Mouse (Mus musculus) retina, postnatal 7 days (tissue): ENCODE data around the gene Acp2.
"Not testable (repeated sequence)": the region's sequence is repeated elsewhere in the genome, so short reads cannot be mapped to it uniquely, and the experiment has no call there.

ENCODE experiments used
- DNase-seq: peaks from one replicate; pipeline ENCODE4 v3.0.0-alpha.2; 2012; ENCODE audit warnings: low read depth, low spot score

Acp2 gene

DNA sequence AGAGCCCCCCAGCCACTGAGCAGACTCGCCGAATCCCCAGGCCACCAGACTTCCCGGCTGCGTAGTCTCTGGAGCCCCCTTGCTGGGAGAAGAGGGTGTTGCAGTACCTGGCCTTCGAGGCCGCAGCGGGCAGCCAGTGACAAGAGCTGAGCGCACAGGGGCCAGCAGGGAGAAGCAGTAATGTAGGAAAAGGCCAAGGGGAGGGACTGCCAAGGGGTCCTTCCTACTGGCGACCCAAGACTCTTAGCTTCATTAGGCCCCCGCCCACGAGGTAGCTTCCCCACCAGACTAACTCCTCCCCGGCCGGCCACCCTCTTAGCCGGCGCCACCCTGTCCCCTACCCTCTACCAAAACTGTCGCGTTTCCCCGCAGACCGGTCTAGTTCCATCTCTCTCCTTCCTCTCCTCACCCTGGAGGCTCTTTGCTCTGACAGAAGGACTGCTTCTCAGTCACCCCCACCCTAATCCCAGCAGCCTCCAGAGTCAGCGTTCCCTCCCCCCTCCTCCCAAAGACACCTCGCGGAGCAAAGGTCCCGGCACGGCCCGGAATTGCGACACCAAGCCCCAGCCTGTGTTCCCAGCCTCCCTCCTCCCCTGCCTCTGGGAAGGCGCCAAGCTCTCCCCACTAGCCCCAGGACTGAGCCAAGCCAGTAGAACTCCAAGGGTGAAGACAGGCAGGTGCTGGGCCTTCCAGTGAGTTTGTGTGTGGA lies 7.9 kb upstream of the Acp2 start:
- DNase-seq = no peak

DNA sequence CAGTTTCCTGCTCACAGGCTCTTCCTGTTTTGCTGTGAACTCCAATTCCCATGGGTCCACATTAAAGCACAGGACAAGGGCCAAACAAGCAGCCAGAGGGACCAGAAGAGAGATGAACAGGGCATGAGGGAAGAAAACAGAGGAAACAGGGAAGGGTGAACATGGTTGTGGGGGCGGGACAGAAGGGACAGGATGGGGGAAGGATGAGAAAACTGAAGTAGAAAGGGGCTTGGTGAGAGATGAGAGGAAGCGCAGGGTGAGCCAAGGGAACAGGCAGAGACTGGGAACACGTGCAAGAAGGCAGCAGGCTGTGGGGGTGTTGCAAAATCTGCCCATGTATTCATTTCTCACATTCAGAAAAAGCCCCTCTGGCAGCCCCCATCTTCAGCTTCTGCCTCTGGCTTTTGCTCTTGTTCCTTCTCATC lies 6.1 kb upstream of the Acp2 start:
- no peak for DNase-seq

DNA sequence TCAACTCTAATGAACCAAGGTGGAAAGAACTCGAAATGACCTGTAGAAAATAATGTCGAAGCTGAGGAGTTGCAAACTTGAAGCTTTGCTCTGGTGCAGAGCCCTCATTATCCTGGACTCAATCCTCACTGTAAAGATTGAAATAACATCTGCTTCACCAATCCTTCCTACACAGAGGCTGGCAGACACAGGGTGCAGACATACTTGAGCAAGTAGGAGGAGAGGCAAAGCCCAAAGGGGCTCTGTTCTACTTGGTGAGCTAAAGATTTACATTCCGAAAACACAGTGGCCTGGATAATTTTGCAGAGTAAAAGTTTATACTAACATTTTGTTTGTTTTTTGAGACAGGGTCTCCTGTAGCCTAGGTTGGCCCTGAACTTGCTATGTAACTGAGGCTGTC lies 3.8 kb upstream of the Acp2 start:
- no peak for DNase-seq

DNA sequence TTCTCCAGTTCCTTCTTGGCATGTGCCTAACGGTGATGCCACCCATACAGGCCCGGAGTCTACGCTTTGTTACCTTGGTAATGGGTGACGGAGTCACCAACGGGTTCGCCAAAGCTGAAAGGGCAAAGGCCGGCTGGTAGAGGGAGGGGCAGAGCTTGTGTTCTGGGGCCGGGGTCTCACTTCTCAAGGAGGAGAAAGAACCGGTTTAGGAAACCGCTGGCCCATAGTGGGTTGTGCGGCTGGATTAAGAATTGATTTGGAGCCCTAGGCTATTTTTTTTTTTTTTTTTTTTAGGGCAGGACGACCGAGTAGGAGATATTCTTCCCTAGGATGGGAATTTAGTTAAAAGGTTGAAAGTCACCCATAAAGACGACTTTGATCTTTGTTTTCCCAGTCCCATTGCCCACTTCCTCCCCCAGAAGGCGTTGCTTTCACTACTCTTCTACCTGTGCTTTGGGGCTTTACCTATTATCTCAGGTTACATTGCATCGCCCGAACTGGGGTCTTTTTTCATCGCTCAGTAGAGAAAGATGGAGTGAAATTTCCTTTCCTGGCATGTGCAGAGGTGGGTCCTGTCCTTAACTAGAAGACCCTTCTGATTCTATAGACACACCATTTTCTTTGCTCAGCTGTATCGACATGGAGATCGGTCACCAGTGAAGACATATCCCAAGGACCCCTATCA lies 429 bp downstream of the Acp2 start:
- DNase-seq = no peak

DNA sequence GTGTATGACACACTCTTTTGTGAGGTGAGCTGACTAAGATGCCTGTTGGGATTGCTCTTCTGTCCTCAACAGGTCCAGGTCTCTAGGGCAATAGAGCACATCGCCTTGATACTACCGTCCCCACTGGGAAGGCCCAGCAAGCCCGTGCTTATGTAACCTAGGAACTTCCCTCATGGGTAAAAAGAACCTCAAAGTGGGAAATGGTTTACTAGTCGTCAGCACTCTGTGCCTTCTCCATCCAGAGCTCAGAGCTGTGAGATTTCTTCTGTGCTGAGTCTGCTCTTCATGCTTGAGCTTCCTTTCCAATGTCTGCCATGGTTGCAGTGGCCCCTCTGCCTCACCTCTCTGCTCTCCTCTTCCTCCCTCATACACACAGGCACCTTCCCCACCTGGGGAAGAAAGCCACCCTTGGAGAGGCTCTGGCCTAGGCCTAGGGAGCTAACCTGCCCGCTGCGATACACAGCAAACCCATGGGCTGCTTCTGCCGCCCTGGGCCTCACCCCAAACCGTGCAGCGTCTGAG lies 3.6 kb downstream of the Acp2 start:
- no peak for DNase-seq

DNA sequence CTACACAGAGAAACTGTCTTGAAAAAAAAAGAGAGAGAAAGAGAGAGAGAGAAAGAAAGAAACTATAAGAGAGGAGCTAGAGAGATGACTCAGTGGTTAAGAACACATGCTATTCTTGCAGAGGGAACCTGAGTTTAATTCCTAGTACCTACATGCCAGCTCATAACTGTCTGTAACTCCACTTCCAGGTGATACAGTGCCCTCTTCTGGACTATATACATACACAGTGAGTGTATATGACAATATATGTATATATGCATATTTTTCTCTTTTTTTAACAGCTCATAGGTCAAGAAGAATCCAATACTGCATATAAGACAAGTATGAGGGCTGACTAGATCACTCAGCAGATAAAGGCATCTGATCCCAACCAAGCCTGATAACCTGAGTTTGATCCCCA lies 10.6 kb downstream of the Acp2 start:
- DNase-seq = no peak

DNA sequence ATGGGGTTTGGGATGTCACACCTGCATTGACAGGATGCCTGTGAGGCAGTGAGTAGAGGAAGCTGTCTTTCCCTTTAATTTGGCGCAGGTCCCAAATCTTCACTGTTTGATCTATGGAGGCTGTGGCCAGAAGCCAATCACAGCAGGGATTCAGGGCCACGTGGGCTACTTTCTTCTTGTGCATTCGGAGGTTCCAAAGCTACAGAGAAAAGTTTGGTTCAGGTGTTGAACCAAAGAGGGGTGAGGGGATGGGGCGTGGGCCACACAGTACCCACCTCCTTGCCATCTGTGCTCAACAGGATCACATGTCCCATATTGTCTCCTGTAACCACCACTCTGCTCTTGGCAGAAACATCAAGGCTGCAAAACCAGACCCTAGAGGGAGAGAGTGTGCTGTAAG lies 14.3 kb downstream of the Acp2 start:
- no peak for DNase-seq

DNA sequence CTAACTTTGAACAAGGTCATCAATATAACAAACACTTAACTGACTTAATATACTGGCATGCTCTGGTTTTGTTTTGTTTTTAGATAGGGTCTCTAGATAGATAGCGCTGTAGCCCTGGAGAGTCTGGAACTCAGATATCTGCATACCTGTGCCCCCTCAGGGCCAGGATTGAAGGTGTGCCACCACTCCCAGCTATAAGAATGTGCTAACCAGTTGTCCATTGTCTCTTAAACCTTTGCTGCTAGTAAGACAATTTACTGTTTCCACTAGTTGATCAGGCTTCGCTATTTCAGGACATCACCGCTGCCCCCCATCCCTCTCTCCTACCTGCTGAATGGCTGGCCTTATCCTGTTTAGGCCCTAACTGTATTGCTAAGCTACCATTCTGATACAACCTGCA lies 17.8 kb downstream of the Acp2 start:
- DNase-seq = no peak

DNA sequence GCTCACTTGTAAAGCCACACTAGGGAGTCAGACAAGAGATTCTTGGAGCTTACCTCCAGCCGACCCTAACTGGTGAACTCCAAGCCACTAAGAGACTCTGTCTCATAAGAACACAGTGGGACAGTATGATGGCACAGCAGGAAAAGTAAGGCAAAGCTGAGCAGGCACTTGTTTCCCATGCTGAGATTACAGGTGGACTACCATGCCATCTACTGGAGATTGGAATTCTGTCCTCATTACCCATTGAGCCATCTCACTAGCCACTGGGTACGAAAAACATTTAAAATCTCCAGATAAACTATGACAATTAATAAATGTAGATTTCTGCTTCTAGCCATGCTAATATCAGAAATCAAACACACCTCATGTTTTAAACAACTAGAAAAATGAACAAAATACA lies 20.9 kb downstream of the Acp2 start:
- no peak for DNase-seq

DNA sequence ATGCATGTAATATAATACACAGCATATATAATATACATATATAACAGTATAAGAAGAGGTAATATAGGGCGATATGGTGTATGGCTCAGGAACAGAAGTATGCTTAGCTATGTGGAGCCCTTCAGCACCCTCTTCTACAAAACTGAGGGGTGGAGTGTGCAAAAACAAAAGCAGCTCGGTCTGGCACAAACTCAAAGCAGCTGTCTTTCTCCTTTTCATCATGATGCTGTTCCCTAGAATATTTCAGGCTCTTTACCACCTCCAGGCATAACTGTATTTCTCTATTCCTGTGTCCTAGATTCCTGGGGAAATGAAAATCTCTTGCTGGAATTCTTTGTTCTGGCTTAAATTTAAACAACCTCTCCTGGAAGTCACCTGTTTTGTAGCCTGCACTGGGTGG lies 27.1 kb downstream of the Acp2 start:
- DNase-seq = no peak

DNA sequence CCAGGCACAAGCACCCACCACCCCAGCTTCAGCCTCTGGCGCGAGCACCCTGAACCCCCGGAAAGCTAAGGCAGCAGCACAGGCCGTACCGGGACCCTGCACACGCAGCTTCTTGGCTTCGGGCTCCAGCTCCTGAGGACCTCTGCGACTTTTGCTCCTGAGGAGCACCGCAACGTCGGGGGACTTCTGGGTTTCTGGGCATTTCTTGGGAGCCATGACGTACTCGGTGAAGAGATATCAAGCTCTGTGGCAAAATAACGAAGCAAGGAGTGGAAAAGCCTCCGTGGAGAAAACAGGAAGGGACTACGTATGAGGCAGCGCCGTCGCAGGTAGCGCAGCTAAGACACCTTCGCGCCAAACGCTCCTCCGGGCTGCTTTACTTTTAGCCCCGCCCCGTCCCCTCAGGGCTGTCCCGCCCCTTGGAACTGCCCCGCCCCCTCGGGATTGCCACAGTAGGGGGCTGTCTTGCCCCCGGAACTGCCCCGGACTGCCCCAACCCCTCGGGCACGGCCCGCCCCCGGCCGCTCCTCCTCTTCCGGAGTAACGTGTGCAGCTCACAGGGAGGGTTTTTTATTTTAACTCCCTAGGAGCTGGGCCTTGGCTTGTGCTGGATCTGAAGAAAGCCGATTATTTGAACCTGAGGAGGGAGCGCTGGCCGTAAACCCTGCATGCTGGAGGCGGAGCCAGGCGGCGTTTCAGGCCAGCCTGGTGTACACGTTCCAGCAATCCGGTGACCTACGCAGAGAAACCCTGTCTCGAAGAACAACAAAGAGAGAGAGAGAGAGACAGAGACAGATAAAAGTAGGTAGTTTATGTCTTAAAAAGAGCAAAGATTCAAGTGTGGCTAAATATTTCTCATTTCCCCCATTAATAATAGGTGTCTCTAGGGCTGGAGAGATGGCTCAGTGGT lies 34.2 kb downstream of the Acp2 start, which contains the start of gene Ddb2:
Gene Ddb2, minus strand, starts transcription at position 382 of the 910 bp plus-strand sequence.
- peak; percentile 95 for DNase-seq

DNA sequence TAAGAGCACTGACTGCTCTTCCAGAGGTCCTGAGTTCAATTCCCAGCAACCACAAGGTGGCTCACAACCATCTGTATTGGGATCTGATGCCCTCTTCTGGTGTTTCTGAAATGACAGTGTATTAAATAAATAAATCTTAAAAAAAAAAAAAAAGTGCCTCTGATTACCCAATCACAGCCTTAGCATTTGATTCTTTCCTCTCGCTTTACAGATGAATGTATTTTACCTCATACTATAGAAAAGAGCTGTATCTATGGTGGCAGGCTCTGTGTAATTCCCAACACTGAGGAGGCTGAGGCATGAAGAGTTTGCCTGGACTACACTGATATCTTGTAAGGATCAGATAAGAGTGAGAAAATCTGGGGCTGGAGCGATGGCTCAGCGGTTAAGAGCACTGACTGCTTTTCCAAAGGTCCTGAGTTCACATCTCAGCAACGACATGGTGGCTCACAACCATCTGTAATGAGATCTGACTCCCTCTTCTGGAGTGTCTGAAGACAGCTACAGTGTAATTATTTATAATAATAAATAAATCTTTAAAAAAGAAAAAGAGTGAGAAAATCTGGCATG lies 34.9 kb downstream of the Acp2 start:
- not testable (repeated sequence) for DNase-seq

DNA sequence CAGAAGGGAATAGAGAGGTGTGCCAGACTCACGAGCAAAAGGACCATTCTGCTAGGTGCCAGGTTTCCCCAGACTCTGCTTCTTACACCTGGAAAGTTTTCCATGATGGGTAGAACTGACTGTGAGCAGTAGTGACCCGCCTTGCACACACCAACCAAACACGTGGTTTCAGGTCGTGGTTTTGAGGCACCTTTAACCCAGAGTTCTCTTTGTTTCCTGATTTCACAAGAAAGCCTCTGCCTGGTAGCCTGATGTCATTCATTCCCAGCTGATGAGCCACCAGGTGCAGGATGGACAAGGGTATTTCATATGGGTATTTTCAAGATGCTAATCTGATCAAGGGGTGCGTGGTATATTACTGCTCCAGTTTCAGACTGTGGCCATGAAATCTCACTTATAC lies 39.9 kb downstream of the Acp2 start:
- DNase-seq = no peak

DNA sequence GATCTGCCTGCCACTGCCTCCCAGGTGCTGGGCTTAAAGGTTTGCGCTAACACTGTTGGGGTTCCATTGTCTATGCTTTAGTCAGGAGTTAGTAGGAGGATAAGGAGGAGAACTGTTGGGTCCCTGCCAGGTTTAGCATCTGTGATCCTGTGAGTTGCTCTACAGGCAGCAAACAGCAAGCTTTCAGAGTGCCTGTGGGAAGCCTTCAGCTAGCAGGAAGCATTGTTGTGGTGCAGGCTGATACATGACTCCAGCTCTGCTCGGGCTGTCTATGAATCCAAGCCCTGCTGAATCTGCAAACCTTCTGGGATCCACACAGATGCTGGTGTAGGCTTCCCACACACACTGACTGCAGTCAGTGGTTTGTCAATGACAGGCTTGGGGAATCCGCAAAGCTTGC lies 40.7 kb downstream of the Acp2 start:
- no peak for DNase-seq

DNA sequence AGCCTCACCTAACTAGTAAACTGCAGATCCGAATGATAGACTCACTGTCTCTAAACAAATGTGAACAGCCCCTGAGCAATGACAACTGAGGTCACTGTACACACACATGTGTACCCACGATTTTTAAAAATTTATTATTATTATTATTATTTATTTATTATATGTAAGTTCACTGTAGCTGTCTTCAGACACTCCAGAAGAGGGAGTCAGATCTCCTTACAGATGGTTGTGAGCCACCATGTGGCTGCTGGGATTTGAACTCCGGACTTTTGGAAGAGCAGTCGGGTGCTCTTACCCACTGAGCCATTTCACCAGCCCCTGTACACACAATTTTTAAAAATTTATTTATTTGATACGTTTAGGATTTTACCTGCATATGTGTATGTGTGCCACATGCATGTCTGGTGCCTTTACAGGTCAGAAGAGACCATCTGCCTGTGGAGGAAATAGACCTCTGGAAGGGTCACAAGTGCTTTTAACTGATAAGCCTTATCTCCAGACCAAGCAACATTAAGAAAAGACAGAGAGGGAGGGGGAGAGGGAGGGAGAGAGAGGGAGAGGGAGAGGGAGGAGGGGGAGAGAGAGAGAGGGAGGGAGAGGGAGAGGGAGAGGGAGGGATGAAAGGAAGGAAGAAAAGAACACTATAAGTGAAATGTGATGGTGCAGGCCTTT lies 42.0 kb downstream of the Acp2 start:
- no peak for DNase-seq

DNA sequence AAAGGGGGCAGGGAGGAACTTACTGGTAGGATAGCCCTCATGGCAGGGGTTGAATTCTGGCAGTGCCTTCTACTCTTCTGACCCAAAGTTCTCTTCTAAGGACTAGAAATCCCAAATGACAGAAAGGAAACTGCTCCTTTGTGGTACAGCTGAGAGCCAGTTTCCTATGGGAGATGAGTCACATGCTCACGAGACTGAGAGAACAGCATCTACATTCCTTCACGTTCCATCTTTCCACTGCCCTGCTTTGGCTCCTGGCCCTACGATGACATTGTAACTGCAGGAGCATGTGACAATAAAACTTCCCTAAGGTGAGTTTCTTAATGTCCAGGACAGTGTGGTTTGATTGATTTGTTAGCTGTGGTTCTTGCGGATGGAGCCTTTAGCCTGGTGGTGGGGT lies 45.7 kb downstream of the Acp2 start:
- no peak for DNase-seq

DNA sequence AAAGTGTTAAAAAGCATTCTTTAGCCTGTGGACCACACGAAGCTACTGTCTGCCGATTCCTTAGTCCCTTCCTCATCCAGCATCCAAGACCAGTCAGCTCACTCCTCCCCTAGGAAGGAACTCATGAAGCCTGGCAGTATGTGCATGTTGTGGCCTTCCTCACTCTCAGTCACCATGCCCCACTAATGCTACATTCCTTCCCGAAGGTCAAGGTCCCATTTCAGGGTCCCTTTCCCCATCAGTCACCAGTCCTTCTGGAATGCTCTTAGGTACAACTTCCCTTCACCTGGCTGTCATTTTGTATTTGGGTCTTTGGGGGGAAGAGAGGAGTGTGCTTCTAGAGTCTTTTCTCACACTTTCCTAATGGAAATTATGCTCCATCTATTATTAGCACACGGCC lies 49.3 kb downstream of the Acp2 start:
- no peak for DNase-seq

DNA sequence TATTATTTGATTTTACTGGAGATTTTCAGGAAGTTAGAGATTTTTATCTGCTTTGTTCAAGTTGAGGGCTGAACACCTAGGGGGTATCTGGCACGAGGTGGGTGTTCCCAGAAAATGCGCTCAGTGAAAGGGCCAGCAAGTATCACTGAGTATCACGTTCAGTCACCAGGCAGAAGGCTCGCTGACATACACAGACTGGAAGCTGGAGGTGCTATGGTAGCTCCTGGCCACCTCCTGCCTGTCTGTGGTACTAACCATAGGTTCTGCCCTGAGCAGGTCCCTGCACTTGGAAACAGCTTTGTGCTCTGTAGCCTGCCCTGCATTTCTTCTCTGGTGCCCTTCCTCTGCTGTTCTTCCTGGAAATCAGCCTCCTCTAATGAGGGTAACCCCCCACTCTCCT lies 49.8 kb downstream of the Acp2 start:
- no peak for DNase-seq

DNA sequence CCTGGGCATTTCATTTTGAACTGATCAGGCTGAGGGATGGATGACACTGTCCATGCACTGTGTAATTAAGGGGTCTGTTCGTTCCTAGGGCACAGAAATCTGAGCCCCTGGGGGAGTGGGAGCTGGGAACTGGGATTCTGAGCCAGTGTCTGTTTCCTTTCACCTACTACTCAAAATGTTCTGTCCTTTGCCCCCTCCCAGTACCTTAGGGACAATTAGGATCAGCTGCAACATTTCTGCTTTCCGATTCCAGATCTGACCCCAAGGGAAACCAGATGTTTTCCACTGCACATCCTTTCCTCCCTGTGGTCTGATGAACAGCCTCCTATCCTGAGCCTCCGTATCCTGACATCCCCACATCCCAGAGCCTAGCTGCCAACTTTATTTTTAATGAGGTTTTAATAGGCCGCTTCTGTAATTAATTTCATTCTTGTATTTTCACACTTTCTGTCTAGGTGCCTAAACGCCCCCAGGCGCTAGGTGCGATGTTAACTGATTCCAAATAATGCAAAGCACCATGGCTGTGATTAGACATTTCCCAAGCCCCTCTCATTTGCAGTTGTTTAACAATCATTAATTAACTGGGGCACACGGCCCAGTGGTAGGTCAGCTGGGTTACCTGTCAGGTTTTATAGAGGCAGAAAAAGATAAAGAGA lies 52.2 kb downstream of the Acp2 start:
- DNase-seq = no peak

DNA sequence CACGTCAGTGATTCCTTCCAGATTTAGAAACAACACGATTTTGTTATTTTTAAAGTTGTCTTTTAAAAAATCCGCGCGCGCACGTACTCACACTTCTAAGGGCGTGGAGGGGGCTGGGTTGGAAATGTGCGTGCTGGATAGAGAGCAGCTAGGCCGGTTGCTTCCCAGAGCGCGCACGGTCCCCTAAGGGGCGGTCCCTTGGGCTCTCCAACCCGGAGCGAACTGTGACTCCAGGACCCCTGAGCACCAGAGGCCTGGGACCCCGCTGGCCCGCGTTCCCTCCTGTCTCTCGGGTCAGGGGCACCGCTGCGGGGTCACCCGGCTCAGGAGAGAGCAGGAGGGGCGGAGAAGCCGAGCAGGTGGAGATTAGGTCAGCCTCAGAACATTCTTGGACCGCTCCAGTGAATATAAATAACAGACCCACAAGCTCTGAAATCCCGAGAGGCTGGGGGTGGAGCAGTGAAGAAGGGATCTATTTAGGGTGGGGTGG lies 53.0 kb downstream of the Acp2 start, which contains the start of gene Pacsin3:
Gene Pacsin3, plus strand, starts transcription at position 294 of the 490 bp plus-strand sequence.
- no peak for DNase-seq
